Mouse (Mus musculus) heart, embryonic 10.5 days (tissue): ENCODE measurements around the gene Tnrc18. TPM values are rescaled to one million over a fixed set of nuclear protein-coding genes. Genes with fewer than 3 reads are reported as not detected.

Source experiments
- DNase-seq: peaks from one replicate; pipeline ENCODE4 v3.0.0-alpha.2; 2017; ENCODE audit warnings: low spot score
- H3K27ac ChIP-seq: fragments of 300-500 bp; sonication (generic); 2 replicates; pipeline ENCODE4 v1.5.1; 2016; ENCODE audit warnings: mild to moderate bottlenecking
- H3K27me3 ChIP-seq: fragments of 300-500 bp; sonication (generic); 2 replicates; pipeline ENCODE4 v1.6.1; 2016; ENCODE audit warnings: mild to moderate bottlenecking; ENCODE audit not compliant: poor library complexity, insufficient read depth, severe bottlenecking
- H3K36me3 ChIP-seq: fragments of 300-500 bp; sonication (generic); 2 replicates; pipeline ENCODE4 v1.6.1; 2016; ENCODE audit warnings: mild to moderate bottlenecking, moderate library complexity
- H3K4me1 ChIP-seq: fragments of 300-500 bp; sonication (generic); 2 replicates; pipeline ENCODE4 v1.6.1; 2016; ENCODE audit warnings: mild to moderate bottlenecking
- H3K4me3 ChIP-seq: fragments of 300-500 bp; sonication (generic); 2 replicates; pipeline ENCODE4 v1.5.1; 2016; ENCODE audit warnings: mild to moderate bottlenecking, moderate library complexity
- H3K9me3 ChIP-seq: fragments of 300-500 bp; sonication (generic); 2 replicates; pipeline ENCODE4 v1.6.1; 2016; ENCODE audit warnings: mild to moderate bottlenecking, moderate library complexity
- WGBS: fragments of 180-500 bp; shearing (Covaris S2); methylation state at CpG from one replicate; pipeline ENCODE4 v1.1.7; 2016; 5-methylcytosine and 5-hydroxymethylcytosine counted together
- polyA plus RNA-seq: library from polyadenylated mRNA; unstranded; fragments of >200 nt; fragmentation: Nextera tagmentation; extraction: Ambion mirVana; gene quantifications from 2 replicates; pipeline ENCODE4 v1.2.1, GENCODE M21; 2016

The Tnrc18 gene
- polyA plus RNA-seq, 1 experiment from 2014 or later = 24.8 TPM

- no peak for DNase-seq
- WGBS = 31% methylated on average over 6 of the region's 6 CpGs
- H3K4me3 ChIP-seq = no peak overlapping the region
- H3K4me1 ChIP-seq = peaks cover 3% of the 10 kb centered on the region
- no peaks in the 10 kb centered on the region for H3K36me3 ChIP-seq
- no peak overlapping the region for H3K27ac ChIP-seq
- H3K9me3 ChIP-seq = no peaks in the 10 kb centered on the region
- H3K27me3 ChIP-seq = peaks cover 51% of the 10 kb centered on the region
These were observed 121.2 kb downstream of the Tnrc18 start for GRCm38 (mm10) chr5:142696258-142696657.

DNA sequence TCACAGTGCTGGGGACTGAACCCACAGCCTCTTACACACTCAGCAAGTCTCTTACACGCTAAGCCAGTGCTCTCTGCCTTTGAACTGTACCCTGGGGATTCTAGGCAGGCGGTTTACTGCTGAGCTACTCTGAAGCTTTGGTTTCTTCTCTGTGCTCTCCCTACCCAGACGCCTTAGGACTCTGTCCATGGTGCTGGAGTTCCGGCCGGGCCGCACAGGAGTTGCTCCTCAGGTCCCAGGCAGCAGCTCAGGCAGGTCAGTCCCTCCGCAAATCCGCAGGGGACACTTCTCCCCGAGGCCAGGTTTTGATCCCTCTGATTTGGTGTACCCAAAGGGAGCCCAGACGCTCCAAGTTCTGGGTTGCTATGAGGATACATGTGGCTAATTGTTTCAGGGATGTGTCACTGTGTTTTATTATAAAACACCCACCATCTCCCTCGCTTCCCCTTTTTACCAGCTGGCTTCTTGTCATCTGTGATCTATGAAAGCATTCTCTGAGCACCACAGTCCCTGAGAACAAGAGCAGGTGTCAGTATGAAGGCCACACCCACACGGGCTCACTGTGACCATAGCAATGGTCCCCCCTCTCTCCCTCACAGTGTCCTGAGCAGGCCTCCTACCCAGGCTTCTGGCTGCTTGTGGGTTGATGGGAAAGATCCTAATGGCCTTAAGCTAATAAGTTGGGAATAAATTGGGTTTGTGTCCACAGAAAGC, 122.7 kb downstream of the Tnrc18 start:
- DNase-seq = no peak
- Histone ChIP-seq H3K27me3 (peaks cover 38% of the 10 kb centered on the region), H3K4me1 (no peaks in the 10 kb centered on the region), H3K27ac (no peak overlapping the region), H3K36me3 (no peaks in the 10 kb centered on the region), H3K9me3 (no peaks in the 10 kb centered on the region), H3K4me3 (no peak overlapping the region)
- WGBS = 13% methylated on average over 12 of the region's 12 CpGs

DNA sequence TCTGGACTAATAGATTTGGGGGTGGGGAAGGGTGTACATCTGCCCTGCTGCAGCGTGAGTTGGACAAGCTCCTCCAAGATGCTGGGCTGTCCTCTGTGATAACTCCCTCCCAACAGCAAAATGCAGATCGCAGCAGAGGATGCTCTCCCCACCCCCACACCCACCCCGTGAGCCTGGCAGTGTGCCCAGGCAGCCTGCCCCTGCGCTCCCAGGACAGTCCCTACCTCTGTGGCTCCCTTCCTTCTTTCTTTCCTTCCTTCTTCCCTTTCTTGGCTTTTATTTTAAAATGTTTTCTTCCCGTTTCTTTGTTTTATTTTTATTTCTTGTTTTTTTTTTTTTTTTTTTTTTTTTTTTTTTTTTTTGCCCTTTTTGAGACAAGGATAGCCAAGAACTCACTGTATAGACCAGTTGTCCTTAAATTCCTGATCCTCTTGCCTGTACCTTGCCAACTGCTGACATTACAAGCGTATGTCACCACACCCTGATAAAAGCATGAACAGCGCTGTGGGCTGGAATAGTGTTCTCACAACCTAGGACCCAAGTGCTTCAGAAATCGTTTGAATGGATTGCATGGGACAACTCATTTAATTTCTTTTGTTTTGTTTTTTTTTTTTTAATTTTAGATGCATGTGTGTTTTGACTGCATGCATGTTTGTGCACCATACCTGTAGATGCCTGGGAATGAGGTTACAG, 123.6 kb downstream of the Tnrc18 start:
- WGBS = 58% methylated on average over 8 of the region's 8 CpGs
- peaks cover 35% of the 10 kb centered on the region for H3K27me3 ChIP-seq

GRCm38 (mm10) chr5:142692971-142693737, 124.3 kb downstream of the Tnrc18 start:
- Histone ChIP-seq H3K36me3 (no peaks in the 10 kb centered on the region), H3K27me3 (peaks cover 31% of the 10 kb centered on the region), H3K4me1 (no peaks in the 10 kb centered on the region), H3K4me3 (no peak overlapping the region), H3K9me3 (no peaks in the 10 kb centered on the region), H3K27ac (no peak overlapping the region)
- DNase-seq = no peak
- WGBS = 68% methylated on average over 12 of the region's 12 CpGs

More for the DNA sequence above, 123.6 kb downstream of the Tnrc18 start:
- Histone ChIP-seq H3K36me3 (no peaks in the 10 kb centered on the region), H3K9me3 (no peaks in the 10 kb centered on the region), H3K27ac (no peak overlapping the region), H3K4me3 (no peak overlapping the region), H3K4me1 (no peaks in the 10 kb centered on the region)
- DNase-seq = no peak

- Histone ChIP-seq H3K27me3 (peaks cover 31% of the 10 kb centered on the region), H3K4me3 (no peak within 1 kb of the TSS), H3K27ac (no peak within 1 kb of the TSS), H3K9me3 (no peaks in the 10 kb centered on the region), H3K4me1 (no peaks in the 10 kb centered on the region), H3K36me3 (no peaks in the 10 kb centered on the region)
- no peak for DNase-seq
- WGBS = 57% methylated on average over 14 of the region's 14 CpGs
These were observed 125.2 kb downstream of the Tnrc18 start, which contains the start of gene Slc29a4 for GRCm38 (mm10) chr5:142692248-142692647. Slc29a4 (plus strand) TSS chr5:142692512.

DNA sequence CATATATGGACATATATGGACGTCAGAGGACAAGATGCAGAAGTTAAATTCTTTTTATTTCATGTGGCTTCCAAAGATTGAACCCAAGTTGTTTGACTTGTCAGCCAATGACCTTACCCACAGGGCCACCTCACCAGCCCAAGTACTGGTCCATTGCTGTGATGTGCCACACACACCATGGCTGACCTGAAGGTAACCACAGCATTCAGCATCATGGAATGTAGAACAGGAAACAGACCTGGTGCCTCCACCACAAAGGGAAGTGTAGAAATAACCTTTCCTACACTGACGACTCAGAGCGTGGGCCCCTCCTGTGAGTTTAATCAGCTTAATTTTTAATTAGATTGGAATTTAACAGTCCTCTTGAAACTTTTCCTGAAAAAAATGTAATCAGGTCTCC, 127.1 kb downstream of the Tnrc18 start:
- Histone ChIP-seq H3K4me1 (no peaks in the 10 kb centered on the region), H3K27me3 (peaks cover 25% of the 10 kb centered on the region), H3K36me3 (no peaks in the 10 kb centered on the region), H3K27ac (no peak overlapping the region), H3K9me3 (no peaks in the 10 kb centered on the region), H3K4me3 (no peak overlapping the region)
- WGBS = 71% methylated on average over 3 of the region's 3 CpGs
- DNase-seq = no peak

DNA sequence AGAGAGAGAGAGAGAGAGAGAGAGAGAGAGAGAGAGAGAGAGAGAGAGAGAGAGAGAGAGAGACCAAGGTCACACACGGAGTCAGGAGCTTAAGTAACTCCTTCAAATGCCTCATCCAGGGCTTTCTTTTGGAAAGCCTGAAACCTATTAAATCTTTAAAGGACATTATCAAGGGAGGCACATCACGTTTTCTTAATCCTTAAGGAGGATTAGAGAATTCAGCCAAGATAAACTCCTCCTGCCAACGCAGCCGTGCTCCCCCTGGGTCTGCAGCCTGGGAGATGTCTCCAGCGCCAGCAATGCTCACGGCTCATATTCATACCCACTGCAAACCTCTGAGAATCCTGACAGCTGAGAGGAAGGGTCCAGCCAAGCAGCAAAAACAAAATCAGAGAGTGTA, 128.6 kb downstream of the Tnrc18 start:
- Histone ChIP-seq H3K9me3 (no peaks in the 10 kb centered on the region), H3K4me3 (no peak overlapping the region), H3K4me1 (no peaks in the 10 kb centered on the region), H3K36me3 (no peaks in the 10 kb centered on the region), H3K27ac (no peak overlapping the region), H3K27me3 (peaks cover 18% of the 10 kb centered on the region)
- no peak for DNase-seq
- WGBS = 46% methylated on average over 6 of the region's 6 CpGs

DNA sequence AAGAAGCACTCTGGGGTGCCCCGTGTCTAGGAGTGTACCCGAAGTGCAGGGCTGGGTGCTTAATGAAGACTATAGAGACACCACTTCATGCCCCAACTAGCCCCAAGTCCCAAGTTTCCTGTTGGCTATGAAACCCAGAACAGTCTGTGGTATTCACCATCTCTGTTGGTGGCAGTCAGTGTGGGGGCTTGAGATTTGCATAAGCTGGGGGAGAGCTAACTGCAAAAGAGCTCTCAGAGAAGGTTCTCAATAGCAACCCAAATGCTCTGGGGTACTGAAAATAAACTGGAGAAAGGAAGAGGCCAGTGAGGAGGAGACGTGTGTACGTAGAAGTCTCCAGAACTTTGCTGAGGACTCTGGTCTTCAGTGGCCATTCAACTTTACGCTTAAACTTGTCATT, 134.9 kb downstream of the Tnrc18 start:
- no peaks in the 10 kb centered on the region; the same call in 1 of the 2 replicates for H3K4me1 ChIP-seq
- 84% methylated on average over 5 of the region's 5 CpGs for WGBS
- no peak for DNase-seq
- no peak overlapping the region for H3K4me3 ChIP-seq
- no peaks in the 10 kb centered on the region for H3K9me3 ChIP-seq
- no peaks in the 10 kb centered on the region for H3K36me3 ChIP-seq
- no peaks in the 10 kb centered on the region for H3K27me3 ChIP-seq
- H3K27ac ChIP-seq = no peak overlapping the region

DNA sequence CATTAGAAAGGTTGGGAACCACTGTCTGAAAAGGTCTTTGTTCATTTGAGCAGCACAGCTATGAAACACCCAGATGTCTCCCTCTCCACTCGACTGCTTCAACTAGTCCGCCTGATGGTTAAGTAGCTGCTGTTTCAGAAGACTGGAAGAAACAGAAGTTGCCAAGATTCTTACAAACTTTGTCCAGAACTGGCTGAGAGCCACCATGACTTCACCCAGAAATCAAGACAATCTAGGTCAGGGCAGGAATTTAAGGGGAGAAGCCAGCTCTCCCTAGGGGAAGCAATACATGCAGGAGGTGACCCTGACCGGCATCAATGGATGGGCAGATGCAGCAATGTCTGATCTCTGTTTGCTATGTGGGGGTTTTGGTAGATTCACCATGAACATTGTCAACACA, 135.6 kb downstream of the Tnrc18 start:
- H3K4me3 ChIP-seq = no peak overlapping the region
- no peaks in the 10 kb centered on the region for H3K9me3 ChIP-seq
- H3K4me1 ChIP-seq = no peaks in the 10 kb centered on the region; the same call in 1 of the 2 replicates
- WGBS = 88% methylated on average over 3 of the region's 3 CpGs
- DNase-seq = no peak
- H3K36me3 ChIP-seq = no peaks in the 10 kb centered on the region
- no peaks in the 10 kb centered on the region for H3K27me3 ChIP-seq
- H3K27ac ChIP-seq = no peak overlapping the region

- Histone ChIP-seq H3K4me3 (no peak overlapping the region), H3K4me1 (no peaks in the 10 kb centered on the region; the same call in 1 of the 2 replicates), H3K27me3 (no peaks in the 10 kb centered on the region), H3K9me3 (no peaks in the 10 kb centered on the region), H3K27ac (no peak overlapping the region), H3K36me3 (no peaks in the 10 kb centered on the region)
- WGBS = 81% methylated on average over 1 of the region's 1 CpGs
- no peak for DNase-seq
These were observed 138.4 kb downstream of the Tnrc18 start for GRCm38 (mm10) chr5:142679065-142679464.

GRCm38 (mm10) chr5:142678141-142678571, 139.3 kb downstream of the Tnrc18 start:
- Histone ChIP-seq H3K36me3 (no peaks in the 10 kb centered on the region), H3K4me3 (no peak overlapping the region), H3K27me3 (no peaks in the 10 kb centered on the region), H3K9me3 (no peaks in the 10 kb centered on the region), H3K4me1 (no peaks in the 10 kb centered on the region; the same call in 1 of the 2 replicates), H3K27ac (no peak overlapping the region)
- 64% methylated on average over 7 of the region's 7 CpGs for WGBS
- DNase-seq = no peak
